Mouse (Mus musculus): Measurements from ENCODE around the gene 4933428G20Rik. TPM values are rescaled to one million over a fixed set of nuclear protein-coding genes. Genes with fewer than 3 reads are reported as not detected.

The 4933428G20Rik gene
- not detected for total RNA-seq (2023)

GRCm38 (mm10) chr11:97499865-97500719 lies at the start of gene 4933428G20Rik:
Gene 4933428G20Rik (minus strand): TSS chr11:97500340.

Other genes with a start within 250 kb of the 4933428G20Rik start
- gene Npepps, start 219.7 kb downstream of the 4933428G20Rik start, total RNA-seq (2023), result 100 to 1,000 TPM; 126 to 162 TPM
- 10 to 100 TPM; 12.0 to 13.7 TPM for gene Mrpl45, start 184.6 kb downstream of the 4933428G20Rik start, total RNA-seq (2023)
- not detected for gene Gpr179, start 148.3 kb downstream of the 4933428G20Rik start, total RNA-seq (2023)
- gene Socs7, start 137.8 kb downstream of the 4933428G20Rik start, total RNA-seq (2023), result 1 to 10 TPM; 7.1 to 8.2 TPM
- 10 to 100 TPM; 39.5 to 40.3 TPM for gene Arhgap23, start 84.8 kb downstream of the 4933428G20Rik start, total RNA-seq (2023)
- gene Srcin1, start 75.8 kb upstream of the 4933428G20Rik start, total RNA-seq (2023), result under 1 TPM in 1 of 2 experiments, not detected in 1; 0.07 TPM
- 1 to 10 TPM in 1 of 2 experiments, under 1 TPM in 1; 0.28 to 1.0 TPM for gene Epop, start 129.4 kb upstream of the 4933428G20Rik start, total RNA-seq (2023)
- gene Mllt6, start 163.1 kb upstream of the 4933428G20Rik start, total RNA-seq (2023), result 1 to 10 TPM; 5.3 to 8.8 TPM
- gene Cisd3, start 185.5 kb upstream of the 4933428G20Rik start, total RNA-seq (2023), result 10 to 100 TPM in 1 of 2 experiments, 1 to 10 TPM in 1; 7.1 to 10.4 TPM
- 1 to 10 TPM; 1.4 to 1.9 TPM for gene Pcgf2, start 200.2 kb upstream of the 4933428G20Rik start, total RNA-seq (2023)
- 100 to 1,000 TPM; 121 to 137 TPM for gene Psmb3, start 203.1 kb upstream of the 4933428G20Rik start, total RNA-seq (2023)
- gene Pip4k2b, start 244.4 kb upstream of the 4933428G20Rik start, total RNA-seq (2023), result 10 to 100 TPM; 27.4 to 29.4 TPM